Mouse (Mus musculus) embryonic facial prominence, embryonic 13.5 days (tissue): Measurements from ENCODE around the gene Ranbp1. TPM values are rescaled to one million over a fixed set of nuclear protein-coding genes. Genes with fewer than 3 reads are reported as not detected.
A peak's percentile ranks its signal among the peaks of the same experiment; 100 is the strongest.

ENCODE experiments used
- ATAC-seq: fragments of 200-750 bp; cut with Nextera tagmentation; 2 replicates; pipeline ENCODE4 v1.8.0; 2017; ENCODE audit warnings: low read depth; ENCODE audit not compliant: insufficient number of reproducible peaks, insufficient read depth, low FRiP score, low TSS enrichment
- H3K27ac ChIP-seq: fragments of 300-500 bp; sonication (generic); 2 replicates; pipeline ENCODE4 v1.5.1; 2015; ENCODE audit warnings: moderate library complexity, mild to moderate bottlenecking, inconsistent platforms
- H3K27me3 ChIP-seq: fragments of 300-500 bp; sonication (generic); 2 replicates; pipeline ENCODE4 v1.6.1; 2015; ENCODE audit warnings: mild to moderate bottlenecking, inconsistent platforms
- H3K36me3 ChIP-seq: fragments of 300-500 bp; sonication (generic); 2 replicates; pipeline ENCODE4 v1.6.1; 2015; ENCODE audit warnings: mild to moderate bottlenecking, inconsistent platforms
- H3K4me1 ChIP-seq: fragments of 300-500 bp; sonication (generic); 2 replicates; pipeline ENCODE4 v1.6.1; 2015; ENCODE audit warnings: inconsistent platforms
- H3K4me2 ChIP-seq: fragments of 300-500 bp; sonication (generic); 2 replicates; pipeline ENCODE4 v1.6.1; 2015; ENCODE audit warnings: moderate library complexity, mild to moderate bottlenecking, inconsistent platforms
- H3K4me3 ChIP-seq: fragments of 300-500 bp; sonication (generic); 2 replicates; pipeline ENCODE4 v1.5.1; 2015; ENCODE audit warnings: mild to moderate bottlenecking, inconsistent platforms
- H3K9ac ChIP-seq: fragments of 300-500 bp; sonication (generic); 2 replicates; pipeline ENCODE4 v1.6.1; 2015; ENCODE audit warnings: mild to moderate bottlenecking, inconsistent platforms
- H3K9me3 ChIP-seq: fragments of 300-500 bp; sonication (generic); 2 replicates; pipeline ENCODE4 v1.6.1; 2016; ENCODE audit warnings: inconsistent platforms
- WGBS: fragments of 180-500 bp; shearing (Covaris S2); methylation state at CpG from one replicate; pipeline ENCODE4 v1.1.7; 2015; ENCODE audit warnings: mixed read lengths; 5-methylcytosine and 5-hydroxymethylcytosine counted together
- polyA plus RNA-seq: library from polyadenylated mRNA; unstranded; fragments of >200 nt; fragmentation: Nextera tagmentation; extraction: Ambion mirVana; gene quantifications from 2 replicates; pipeline ENCODE4 v1.2.1, GENCODE M21; 2015

The Ranbp1 gene
- polyA plus RNA-seq, 1 experiment from 2014 or later: 686 TPM

- no peaks in the 10 kb centered on the region for H3K9me3 ChIP-seq
- H3K27me3 ChIP-seq: no peaks in the 10 kb centered on the region
- peaks cover 43% of the 10 kb centered on the region for H3K4me1 ChIP-seq
- H3K4me3 ChIP-seq: peak overlapping the region; percentile 84; the same call in 1 of the 2 replicates
- peaks cover 11% of the 10 kb centered on the region for H3K36me3 ChIP-seq
- no peak for ATAC-seq
- peak overlapping the region; percentile 90 for H3K4me2 ChIP-seq
- no peak overlapping the region for H3K27ac ChIP-seq
- 32% methylated on average over 1 of the region's 1 CpGs for WGBS
- peak overlapping the region; percentile 89 for H3K9ac ChIP-seq
Measured at GRCm38 (mm10) chr16:18233451-18233850, 15.1 kb downstream of the Ranbp1 start.

GRCm38 (mm10) chr16:18231451-18231850, 17.1 kb downstream of the Ranbp1 start:
- WGBS: 85% methylated on average over 4 of the region's 4 CpGs
- Histone ChIP-seq H3K9me3 (no peaks in the 10 kb centered on the region), H3K4me1 (peaks cover 40% of the 10 kb centered on the region), H3K4me3 (no peak overlapping the region), H3K27ac (no peak overlapping the region), H3K9ac (no peak overlapping the region), H3K4me2 (no peak overlapping the region), H3K27me3 (no peaks in the 10 kb centered on the region), H3K36me3 (peaks cover 23% of the 10 kb centered on the region)
- ATAC-seq: no peak

- no peak for ATAC-seq
- WGBS: 84% methylated on average over 3 of the region's 3 CpGs
Measured at GRCm38 (mm10) chr16:18231047-18231446, 17.5 kb downstream of the Ranbp1 start.

GRCm38 (mm10) chr16:18230617-18231016, 17.9 kb downstream of the Ranbp1 start:
- H3K9me3 ChIP-seq: no peaks in the 10 kb centered on the region
- H3K36me3 ChIP-seq: peaks cover 31% of the 10 kb centered on the region
- 89% methylated on average over 6 of the region's 6 CpGs for WGBS

More at GRCm38 (mm10) chr16:18231047-18231446, 17.5 kb downstream of the Ranbp1 start:
- H3K36me3 ChIP-seq: peaks cover 27% of the 10 kb centered on the region
- no peak overlapping the region for H3K9ac ChIP-seq
- H3K4me1 ChIP-seq: peaks cover 36% of the 10 kb centered on the region
- H3K27ac ChIP-seq: no peak overlapping the region
- H3K4me2 ChIP-seq: no peak overlapping the region
- no peaks in the 10 kb centered on the region for H3K27me3 ChIP-seq
- no peaks in the 10 kb centered on the region for H3K9me3 ChIP-seq
- H3K4me3 ChIP-seq: no peak overlapping the region

GRCm38 (mm10) chr16:18229622-18230021, 18.9 kb downstream of the Ranbp1 start:
- peaks cover 31% of the 10 kb centered on the region for H3K4me1 ChIP-seq
- H3K4me2 ChIP-seq: no peak overlapping the region
- 78% methylated on average over 11 of the region's 11 CpGs for WGBS

More at GRCm38 (mm10) chr16:18230617-18231016, 17.9 kb downstream of the Ranbp1 start:
- Histone ChIP-seq H3K27me3 (no peaks in the 10 kb centered on the region), H3K4me1 (peaks cover 31% of the 10 kb centered on the region), H3K4me3 (no peak overlapping the region), H3K9ac (no peak overlapping the region), H3K27ac (no peak overlapping the region), H3K4me2 (no peak overlapping the region)
- no peak for ATAC-seq

GRCm38 (mm10) chr16:18228856-18229255, 19.7 kb downstream of the Ranbp1 start:
- H3K4me2 ChIP-seq: no peak overlapping the region
- H3K27ac ChIP-seq: no peak overlapping the region
- no peak overlapping the region for H3K9ac ChIP-seq
- ATAC-seq: no peak
- 86% methylated on average over 4 of the region's 4 CpGs for WGBS
- H3K36me3 ChIP-seq: peaks cover 49% of the 10 kb centered on the region
- no peaks in the 10 kb centered on the region for H3K27me3 ChIP-seq
- H3K9me3 ChIP-seq: no peaks in the 10 kb centered on the region
- no peak overlapping the region for H3K4me3 ChIP-seq
- peaks cover 25% of the 10 kb centered on the region for H3K4me1 ChIP-seq

More at GRCm38 (mm10) chr16:18229622-18230021, 18.9 kb downstream of the Ranbp1 start:
- Histone ChIP-seq H3K9ac (0 out of 2 replicates have a peak overlapping the region, but pooled peaks have one; percentile 3), H3K9me3 (no peaks in the 10 kb centered on the region), H3K4me3 (no peak overlapping the region), H3K27ac (no peak overlapping the region), H3K27me3 (no peaks in the 10 kb centered on the region), H3K36me3 (peaks cover 41% of the 10 kb centered on the region)
- no peak for ATAC-seq

- WGBS: 92% methylated on average over 20 of the region's 20 CpGs
- H3K4me3 ChIP-seq: no peak overlapping the region
- peaks cover 58% of the 10 kb centered on the region for H3K36me3 ChIP-seq
Measured at GRCm38 (mm10) chr16:18227897-18228422, 20.6 kb downstream of the Ranbp1 start.

GRCm38 (mm10) chr16:18227187-18227586, 21.3 kb downstream of the Ranbp1 start:
- no peak overlapping the region for H3K4me2 ChIP-seq
- 96% methylated on average over 13 of the region's 13 CpGs for WGBS
- H3K9me3 ChIP-seq: no peaks in the 10 kb centered on the region
- ATAC-seq: no peak
- no peak overlapping the region for H3K27ac ChIP-seq
- no peak overlapping the region for H3K4me3 ChIP-seq
- peaks cover 17% of the 10 kb centered on the region for H3K4me1 ChIP-seq
- H3K36me3 ChIP-seq: peaks cover 66% of the 10 kb centered on the region
- no peaks in the 10 kb centered on the region for H3K27me3 ChIP-seq
- H3K9ac ChIP-seq: no peak overlapping the region

More at GRCm38 (mm10) chr16:18227897-18228422, 20.6 kb downstream of the Ranbp1 start:
- H3K4me2 ChIP-seq: no peak overlapping the region
- no peaks in the 10 kb centered on the region for H3K9me3 ChIP-seq
- H3K27me3 ChIP-seq: no peaks in the 10 kb centered on the region
- no peak overlapping the region for H3K27ac ChIP-seq
- H3K9ac ChIP-seq: no peak overlapping the region
- peaks cover 17% of the 10 kb centered on the region for H3K4me1 ChIP-seq
- no peak for ATAC-seq

- peaks cover 10% of the 10 kb centered on the region for H3K4me1 ChIP-seq
- no peak overlapping the region for H3K4me2 ChIP-seq
- H3K27ac ChIP-seq: no peak overlapping the region
- H3K9ac ChIP-seq: no peak overlapping the region
- no peak overlapping the region for H3K4me3 ChIP-seq
- H3K27me3 ChIP-seq: no peaks in the 10 kb centered on the region
- WGBS: 85% methylated on average over 11 of the region's 11 CpGs
- no peaks in the 10 kb centered on the region for H3K9me3 ChIP-seq
- H3K36me3 ChIP-seq: peaks cover 64% of the 10 kb centered on the region
- ATAC-seq: no peak
Measured at GRCm38 (mm10) chr16:18222188-18222587, 26.3 kb downstream of the Ranbp1 start.

GRCm38 (mm10) chr16:18221543-18221898, 27.0 kb downstream of the Ranbp1 start:
- Histone ChIP-seq H3K9me3 (no peaks in the 10 kb centered on the region), H3K27me3 (no peaks in the 10 kb centered on the region), H3K9ac (no peak overlapping the region), H3K27ac (no peak overlapping the region), H3K4me1 (peaks cover 10% of the 10 kb centered on the region), H3K4me2 (no peak overlapping the region), H3K4me3 (no peak overlapping the region), H3K36me3 (peaks cover 57% of the 10 kb centered on the region)
- 76% methylated on average over 11 of the region's 11 CpGs for WGBS
- no peak for ATAC-seq

GRCm38 (mm10) chr16:18220856-18221542, 27.5 kb downstream of the Ranbp1 start:
- no peak overlapping the region for H3K4me2 ChIP-seq
- no peak overlapping the region for H3K4me3 ChIP-seq
- H3K9me3 ChIP-seq: no peaks in the 10 kb centered on the region
- no peak overlapping the region for H3K27ac ChIP-seq
- 88% methylated on average over 6 of the region's 6 CpGs for WGBS
- no peak overlapping the region for H3K9ac ChIP-seq
- peaks cover 10% of the 10 kb centered on the region for H3K4me1 ChIP-seq
- no peaks in the 10 kb centered on the region for H3K27me3 ChIP-seq
- no peak for ATAC-seq
- peaks cover 52% of the 10 kb centered on the region for H3K36me3 ChIP-seq

- Histone ChIP-seq H3K9ac (peak overlapping the region; percentile 40), H3K36me3 (peaks cover 42% of the 10 kb centered on the region), H3K27me3 (no peaks in the 10 kb centered on the region), H3K27ac (no peak overlapping the region), H3K9me3 (no peaks in the 10 kb centered on the region), H3K4me2 (no peak overlapping the region), H3K4me1 (peaks cover 10% of the 10 kb centered on the region), H3K4me3 (no peak overlapping the region)
- ATAC-seq: no peak; the same call in 1 of the 2 replicates
- 59% methylated on average over 8 of the region's 8 CpGs for WGBS
Measured at GRCm38 (mm10) chr16:18220001-18220400, 28.5 kb downstream of the Ranbp1 start.
